Mouse (Mus musculus): ENCODE data around the gene Tmprss9.

Tmprss9 gene

GRCm38 (mm10) chr10:80895100-80895499, 23.5 kb downstream of the Tmprss9 start:
- DNase-seq: no peak

GRCm38 (mm10) chr10:80895697-80896096, 24.0 kb downstream of the Tmprss9 start:
- DNase-seq: no peak

GRCm38 (mm10) chr10:80896581-80897485, 25.2 kb downstream of the Tmprss9 start:
- no peak for DNase-seq

GRCm38 (mm10) chr10:80897861-80898510, 26.3 kb downstream of the Tmprss9 start:
- DNase-seq: no peak

GRCm38 (mm10) chr10:80899074-80899473, 27.4 kb downstream of the Tmprss9 start:
- DNase-seq: peak in 1 of 2 experiments; percentile 15

GRCm38 (mm10) chr10:80899591-80900317, 28.1 kb downstream of the Tmprss9 start:
- no peak for DNase-seq

- DNase-seq: peak; percentile 99 to 100
Measured at GRCm38 (mm10) chr10:80900318-80901247, 28.9 kb downstream of the Tmprss9 start, which contains the start of gene Timm13. TSS of gene Timm13 (minus strand) at chr10:80900969.

GRCm38 (mm10) chr10:80901409-80902272, 30.0 kb downstream of the Tmprss9 start:
- peak in 1 of 2 experiments; percentile 34 for DNase-seq

GRCm38 (mm10) chr10:80902273-80902940, 30.8 kb downstream of the Tmprss9 start:
- DNase-seq: no peak

- DNase-seq: no peak
Measured at GRCm38 (mm10) chr10:80903282-80903681, 31.6 kb downstream of the Tmprss9 start.

- peak in 1 of 2 experiments; percentile 18 for DNase-seq
Measured at GRCm38 (mm10) chr10:80904004-80904693, 32.5 kb downstream of the Tmprss9 start.

- no peak for DNase-seq
Measured at GRCm38 (mm10) chr10:80904709-80905108, 33.1 kb downstream of the Tmprss9 start.

- no peak for DNase-seq
Measured at GRCm38 (mm10) chr10:80909375-80910162, 37.9 kb downstream of the Tmprss9 start.

- no peak for DNase-seq
Measured at GRCm38 (mm10) chr10:80911354-80911753, 39.7 kb downstream of the Tmprss9 start.

GRCm38 (mm10) chr10:80911891-80912290, 40.2 kb downstream of the Tmprss9 start:
- no peak for DNase-seq

GRCm38 (mm10) chr10:80913364-80914011, 41.8 kb downstream of the Tmprss9 start:
- no peak for DNase-seq

- DNase-seq: no peak
Measured at GRCm38 (mm10) chr10:80914253-80914656, 42.6 kb downstream of the Tmprss9 start.

- DNase-seq: no peak
Measured at GRCm38 (mm10) chr10:80915260-80915659, 43.6 kb downstream of the Tmprss9 start.

Measured in kidney, adult 8-10 months (tissue).